Mouse (Mus musculus): Measurements from ENCODE around the gene Gapt. TPM values are rescaled to one million over a fixed set of nuclear protein-coding genes. Genes with fewer than 3 reads are reported as not detected.

Gene Gapt
- polyA plus RNA-seq, 1 experiment from 2014 or later = 0.39 TPM

Other genes starting within 250 kb of the Gapt start
- 4.1 and 5.2 TPM in 2 replicates for gene Rab3c, start 76.2 kb downstream of the Gapt start, polyA plus RNA-seq (2015; fragmentation: Nextera tagmentation; extraction: Ambion mirVana)
- gene Plk2, start 37.8 kb upstream of the Gapt start, polyA plus RNA-seq (2015; fragmentation: Nextera tagmentation; extraction: Ambion mirVana) = 56.6 and 61.9 TPM in 2 replicates

All from intestine, embryonic 16.5 days (tissue).